Mouse (Mus musculus) kidney, postnatal 0 days (tissue): ENCODE data around the gene Trim56. TPM values are rescaled to one million over a fixed set of nuclear protein-coding genes. Genes with fewer than 3 reads are reported as not detected.

Source experiments
- ATAC-seq: fragments of 200-750 bp; cut with Nextera tagmentation; replicated peaks from 2 replicates; pipeline ENCODE4 v1.8.0; 2017; ENCODE audit warnings: low read depth, moderate number of reproducible peaks, moderate TSS enrichment, moderate library complexity; ENCODE audit not compliant: low FRiP score
- DNase-seq: peaks from one replicate; pipeline ENCODE4 v3.0.0-alpha.2; 2016; ENCODE audit warnings: low spot score
- H3K27ac ChIP-seq: fragments of 300-500 bp; sonication (generic); 2 replicates; pipeline ENCODE4 v1.5.1; 2014; ENCODE audit warnings: mild to moderate bottlenecking
- H3K27me3 ChIP-seq: fragments of 300-500 bp; sonication (generic); 2 replicates; pipeline ENCODE4 v1.6.1; 2014; ENCODE audit warnings: low read length, mixed read lengths; ENCODE audit not compliant: insufficient read depth
- H3K36me3 ChIP-seq: fragments of 300-500 bp; sonication (generic); 2 replicates; pipeline ENCODE4 v1.6.1; 2014; ENCODE audit warnings: low read length, mixed read lengths; ENCODE audit not compliant: insufficient read depth
- H3K4me1 ChIP-seq: fragments of 300-500 bp; sonication (generic); replicated peaks from 2 replicates; pipeline ENCODE4 v1.6.1; 2014; ENCODE audit warnings: antibody characterized with exemption, low read length, mixed read lengths; ENCODE audit not compliant: insufficient read depth
- H3K4me2 ChIP-seq: fragments of 300-500 bp; sonication (generic); 2 replicates; pipeline ENCODE4 v1.6.1; 2014; ENCODE audit warnings: mild to moderate bottlenecking, low read length, moderate library complexity, mixed read lengths
- H3K4me3 ChIP-seq: fragments of 300-500 bp; sonication (generic); replicated peaks from 2 replicates; pipeline ENCODE4 v1.5.1; 2014; ENCODE audit warnings: low read depth, low read length
- H3K9ac ChIP-seq: fragments of 300-500 bp; sonication (generic); 2 replicates; pipeline ENCODE4 v1.6.1; 2014; ENCODE audit warnings: low read depth, low read length
- H3K9me3 ChIP-seq: fragments of 300-500 bp; sonication (generic); replicated peaks from 2 replicates; pipeline ENCODE4 v1.6.1; 2016; ENCODE audit warnings: low read length, inconsistent platforms, mixed read lengths
- CTCF ChIP-seq: IDR thresholded peaks from 2 replicates; pipeline ENCODE4 v1.5.1; 2016; ENCODE audit warnings: antibody characterized with exemption, low read depth, mild to moderate bottlenecking, moderate library complexity
- WGBS: fragments of 180-500 bp; shearing (Covaris S2); extraction: QIAGEN DNeasy Blood & Tissue Kit; methylation state at CpG from one replicate; pipeline ENCODE4 v1.1.7; 2014; 5-methylcytosine and 5-hydroxymethylcytosine counted together
- polyA plus RNA-seq: library from polyadenylated mRNA; unstranded; fragments of >200 nt; fragmentation: Nextera tagmentation; extraction: Ambion mirVana; gene quantifications from 2 replicates; pipeline ENCODE4 v1.2.1, GENCODE M21; 2015

The Trim56 gene
- polyA plus RNA-seq, 1 experiment from 2014 or later: 7.9 TPM

- Histone ChIP-seq H3K9me3 (no peaks in the 10 kb centered on the region), H3K27me3 (no peaks in the 10 kb centered on the region), H3K9ac (no peak overlapping the region), H3K4me2 (no peak overlapping the region), H3K36me3 (no peaks in the 10 kb centered on the region), H3K4me1 (no peaks in the 10 kb centered on the region), H3K27ac (no peak overlapping the region), H3K4me3 (no peak overlapping the region)
- TF ChIP-seq CTCF: no peak
- DNase-seq: no peak
- ATAC-seq: no peak
- WGBS: 60% methylated on average over 6 of the region's 6 CpGs
These were observed 50.6 kb downstream of the Trim56 start for GRCm38 (mm10) chr5:137065454-137065853.

GRCm38 (mm10) chr5:137062601-137063000 lies 53.4 kb downstream of the Trim56 start:
- Histone ChIP-seq H3K27me3 (no peaks in the 10 kb centered on the region), H3K27ac (no peak overlapping the region), H3K4me1 (no peaks in the 10 kb centered on the region), H3K4me2 (no peak overlapping the region), H3K9me3 (no peaks in the 10 kb centered on the region), H3K9ac (no peak overlapping the region), H3K36me3 (no peaks in the 10 kb centered on the region), H3K4me3 (no peak overlapping the region)
- no peak for TF ChIP-seq CTCF
- ATAC-seq (no peak), DNase-seq (no peak)
- WGBS: 79% methylated on average over 5 of the region's 5 CpGs

GRCm38 (mm10) chr5:137061809-137062481 lies 54.1 kb downstream of the Trim56 start:
- no peak overlapping the region for H3K4me2 ChIP-seq
- no peaks in the 10 kb centered on the region for H3K9me3 ChIP-seq
- no peak overlapping the region for H3K4me3 ChIP-seq
- DNase-seq: peak; percentile 42
- 22% methylated on average over 10 of the region's 12 CpGs for WGBS
- no peaks in the 10 kb centered on the region for H3K36me3 ChIP-seq
- H3K27ac ChIP-seq: no peak overlapping the region
- no peaks in the 10 kb centered on the region for H3K4me1 ChIP-seq
- TF ChIP-seq CTCF: peak; percentile 54
- no peak overlapping the region for H3K9ac ChIP-seq
- no peaks in the 10 kb centered on the region for H3K27me3 ChIP-seq
- ATAC-seq: 0 out of 2 replicates have a peak, but pooled peaks have one; percentile 36

Other genes starting within 250 kb of the Trim56 start
- gene Col26a1, start 233.0 kb downstream of the Trim56 start, polyA plus RNA-seq: 39.1 and 47.1 TPM in 2 replicates
- 74.4 and 75.8 TPM in 2 replicates for gene Ift22, start 208.1 kb downstream of the Trim56 start, polyA plus RNA-seq
- gene Fis1, start 162.9 kb downstream of the Trim56 start, polyA plus RNA-seq: 362 and 384 TPM in 2 replicates
- 11.9 and 12.6 TPM in 2 replicates for gene Cldn15, start 149.6 kb downstream of the Trim56 start, polyA plus RNA-seq
- 30.6 and 32.0 TPM in 2 replicates for gene Plod3, start 129.2 kb downstream of the Trim56 start, polyA plus RNA-seq
- gene Znhit1, start 128.2 kb downstream of the Trim56 start, polyA plus RNA-seq: 86.5 and 91.1 TPM in 2 replicates
- gene Vgf, start 89.8 kb downstream of the Trim56 start, polyA plus RNA-seq: 0.21 and 0.42 TPM in 2 replicates
- 160 and 172 TPM in 2 replicates for gene Ap1s1, start 70.1 kb downstream of the Trim56 start, polyA plus RNA-seq
- 0.05 and 0.13 TPM in 2 replicates for gene Serpine1, start 43.9 kb downstream of the Trim56 start, polyA plus RNA-seq
- gene Muc3, start 33.1 kb upstream of the Trim56 start, polyA plus RNA-seq: 0.24 TPM in 2 replicates
- 0.09 and 0.13 TPM in 2 replicates for gene Muc3a, start 96.2 kb upstream of the Trim56 start, polyA plus RNA-seq
- gene Ache, start 171.3 kb upstream of the Trim56 start, polyA plus RNA-seq: 6.5 and 7.4 TPM in 2 replicates
- 11.4 and 12.8 TPM in 2 replicates for gene Ufsp1, start 178.4 kb upstream of the Trim56 start, polyA plus RNA-seq
- gene Srrt, start 191.5 kb upstream of the Trim56 start, polyA plus RNA-seq: 68.0 and 77.7 TPM in 2 replicates
- 74.8 and 75.6 TPM in 2 replicates for gene Trip6, start 198.2 kb upstream of the Trim56 start, polyA plus RNA-seq
- 11.8 and 12.0 TPM in 2 replicates for gene Slc12a9, start 217.4 kb upstream of the Trim56 start, polyA plus RNA-seq
- gene Ephb4, start 233.9 kb upstream of the Trim56 start, polyA plus RNA-seq: 38.1 and 40.5 TPM in 2 replicates